Mouse (Mus musculus) testis, adult 2 months (tissue): ENCODE measurements around the gene Pear1.

Source experiments
- CTCF ChIP-seq: fragments of 200-500 bp; IDR thresholded peaks from 2 replicates; pipeline ENCODE4 v1.5.1; 2012; ENCODE audit warnings: low read depth, mild to moderate bottlenecking, inconsistent platforms, low read length, moderate library complexity; ENCODE audit not compliant: control insufficient read depth, insufficient read depth, insufficient replicate concordance
- POLR2A ChIP-seq: fragments of 200-500 bp; IDR thresholded peaks from 2 replicates; pipeline ENCODE4 v1.6.1; 2012; ENCODE audit warnings: low read depth, mild to moderate bottlenecking, inconsistent platforms, low read length, moderate library complexity; ENCODE audit not compliant: control insufficient read depth

GRCm38 (mm10) chr3:87778283-87778682 is 45.8 kb downstream of the Pear1 start:
- TF ChIP-seq CTCF: no peak
- TF ChIP-seq POLR2A: no peak
